Comparison of ENCODE assay signal across 8 mouse cellular contexts in genomic region chr13:43784725-43785711, GRCm38 (mm10). TPM values are rescaled to one million over a fixed set of nuclear protein-coding genes. Genes with fewer than 3 reads are reported as not detected.
DNase-seq lines count a peak whose midpoint lies in the region; ATAC-seq and TF ChIP-seq lines count a peak whose summit lies in the region.

Cd83 (plus strand) TSS chr13:43784775.

- in situ Hi-C loops in ES-E14 (cut with MboI; ENCODE audit: low sequenced_read_pairs in 2 of 2, unreplicated experiment in 2 of 2) = no loop called here

- WGBS in forebrain, postnatal 0 days = 4% methylated on average over 66 of the region's 73 CpGs
- 6% methylated on average over 63 of the region's 73 CpGs for WGBS in lung, postnatal 0 days

- no peak for DNase-seq in ES-E14 (ENCODE audit: low read depth, low spot score)
- DNase-seq in cerebellum, adult 11 months = peak; percentile 56
- peak; percentile 68 for DNase-seq in forebrain, postnatal 0 days
- DNase-seq in layer of hippocampus, adult 2 months (ENCODE audit: low spot score in 2 of 2) = peak; percentile 35 to 36
- peak; percentile 89 for DNase-seq in lung, postnatal 0 days (ENCODE audit: low spot score)
- DNase-seq in ovary, postnatal 14 days (ENCODE audit: low spot score) = peak; percentile 39
- peak; percentile 62 for DNase-seq in thymus, postnatal 4 days

- H3K27me3 ChIP-seq in forebrain, postnatal 0 days (ENCODE audit: insufficient read depth, low read length) = peaks cover 9% of the 10 kb centered on the region; the same call in 1 of the 2 replicates
- H3K27me3 ChIP-seq in lung, postnatal 0 days (replicated peaks; ENCODE audit: insufficient read depth, low read length) = no peaks in the 10 kb centered on the region

- ATAC-seq in forebrain, postnatal 0 days = peak; percentile 77
- peak; percentile 48 to 49; a peak in 3 of 4 replicates for ATAC-seq in hematopoietic stem cell, adult 5-6 weeks (replicated peaks in 1 of 2; ENCODE audit: insufficient read depth in 1 of 2, low FRiP score in 2 of 2, low TSS enrichment in 1 of 2, low read depth in 1 of 2, poor library complexity in 2 of 2, severe bottlenecking in 2 of 2)
- peak; percentile 91 for ATAC-seq in lung, postnatal 0 days

- H3K36me3 ChIP-seq in ES-E14 (ENCODE audit: control insufficient read depth, insufficient read depth, low read length, poor library complexity, severe bottlenecking) = no peaks in the 10 kb centered on the region
- H3K36me3 ChIP-seq in forebrain, postnatal 0 days (ENCODE audit: insufficient read depth) = no peaks in the 10 kb centered on the region
- H3K36me3 ChIP-seq in lung, postnatal 0 days (ENCODE audit: insufficient read depth, low read length) = no peaks in the 10 kb centered on the region

- H3K27ac ChIP-seq in ES-E14 (ENCODE audit: insufficient read depth, low read depth, low read length, poor library complexity, severe bottlenecking) = no peak within 1 kb of the TSS
- H3K27ac ChIP-seq in forebrain, postnatal 0 days (ENCODE audit: low read depth, low read length) = peak within 1 kb of the TSS; percentile 29; the same call in 1 of the 2 replicates
- H3K27ac ChIP-seq in layer of hippocampus, adult 2 months = peak within 1 kb of the TSS; percentile 69
- H3K27ac ChIP-seq in lung, postnatal 0 days (ENCODE audit: low read length) = peak within 1 kb of the TSS; percentile 47; the same call in 1 of the 2 replicates

- no peak for TF ChIP-seq CTCF in forebrain, postnatal 0 days (IDR thresholded peaks at IDR 0.05; ENCODE audit: low read depth)
- no peak for TF ChIP-seq CTCF in layer of hippocampus, adult 2 months (conservative IDR thresholded peaks at IDR 0.05)
- TF ChIP-seq CTCF in lung, postnatal 0 days (IDR thresholded peaks at IDR 0.05) = no peak

- H3K4me3 ChIP-seq in ES-E14 (ENCODE audit: insufficient read depth in 1 of 2, low read depth in 1 of 2, low read length in 2 of 2, poor library complexity in 1 of 2, severe bottlenecking in 1 of 2) = peak within 1 kb of the TSS; percentile 54 to 72
- H3K4me3 ChIP-seq in forebrain, postnatal 0 days (ENCODE audit: low read depth, low read length) = peak within 1 kb of the TSS; percentile 56
- peak within 1 kb of the TSS; percentile 75 for H3K4me3 ChIP-seq in layer of hippocampus, adult 2 months
- H3K4me3 ChIP-seq in lung, postnatal 0 days (ENCODE audit: low read depth, low read length) = peak within 1 kb of the TSS; percentile 47

- H3K4me1 ChIP-seq in ES-E14 (ENCODE audit: control insufficient read depth in 2 of 2, insufficient read depth in 2 of 2, low read length in 2 of 2, poor library complexity in 1 of 2) = 0 out of 4 replicates have a peak, but pooled peaks cover 0 to 4% of the 10 kb centered on the region in 2 experiments
- H3K4me1 ChIP-seq in forebrain, postnatal 0 days (ENCODE audit: insufficient read depth) = peaks cover 7% of the 10 kb centered on the region; the same call in 1 of the 2 replicates
- peaks cover 14% of the 10 kb centered on the region; the same call in 1 of the 2 replicates for H3K4me1 ChIP-seq in lung, postnatal 0 days (ENCODE audit: insufficient read depth, low read depth, low read length)

- peak within 1 kb of the TSS; percentile 71 for H3K9ac ChIP-seq in ES-E14 (ENCODE audit: insufficient read depth, low read depth, low read length, poor library complexity, severe bottlenecking)
- H3K9ac ChIP-seq in forebrain, postnatal 0 days = peak within 1 kb of the TSS; percentile 64
- peak within 1 kb of the TSS; percentile 36; the same call in 1 of the 2 replicates for H3K9ac ChIP-seq in lung, postnatal 0 days (replicated peaks; ENCODE audit: low read depth)

- no peaks in the 10 kb centered on the region for H3K9me3 ChIP-seq in ES-E14 (ENCODE audit: control insufficient read depth, insufficient read depth, low read depth, low read length)
- no peaks in the 10 kb centered on the region for H3K9me3 ChIP-seq in forebrain, postnatal 0 days (ENCODE audit: low read length)
- H3K9me3 ChIP-seq in lung, postnatal 0 days (ENCODE audit: low read length) = no peaks in the 10 kb centered on the region

- H3K4me2 ChIP-seq in forebrain, postnatal 0 days (ENCODE audit: low read depth) = peak within 1 kb of the TSS; percentile 99
- H3K4me2 ChIP-seq in lung, postnatal 0 days (replicated peaks; ENCODE audit: low read depth, low read length) = peak within 1 kb of the TSS; percentile 82

- no peak for TF ChIP-seq EP300 in lung, postnatal 0 days (IDR thresholded peaks at IDR 0.05)

TF ChIP-seq in ES-E14, 5 proteins besides CTCF, POLR2A, EP300 and RAD21:
- TF ChIP-seq ZC3H11A (IDR thresholded peaks at IDR 0.05; ENCODE audit: borderline replicate concordance, low read depth, low read length) (no peak), HCFC1 (IDR thresholded peaks at IDR 0.05; ENCODE audit: borderline replicate concordance, insufficient read depth, low read length) (no peak)

RNA-seq across cellular contexts. Expression of gene Cd83, which starts in this region (rescaled TPM):
- total RNA-seq in ES-E14 (2012; rRNA removed) = 0.26 and 0.76 TPM in 2 replicates
- 19.5 and 22.7 TPM in 2 replicates for total RNA-seq in forebrain, postnatal 0 days (2014; rRNA removed)
- polyA plus RNA-seq in forebrain, postnatal 0 days (2015; fragmentation: Nextera tagmentation; extraction: Ambion mirVana) = 14.8 and 21.0 TPM in 2 replicates
- 1.6 and 2.7 TPM in 2 replicates for total RNA-seq in hematopoietic stem cell, adult 5-6 weeks (2017)
- 1 to 10 TPM; 7.5 to 8.3 TPM for total RNA-seq in layer of hippocampus, adult 2 months (2021)
- 19.0 and 30.7 TPM in 2 replicates for polyA plus RNA-seq in lung, postnatal 0 days (2015; fragmentation: Nextera tagmentation; extraction: Ambion mirVana)
